Mouse (Mus musculus) lung, postnatal 0 days (tissue): ENCODE measurements around the gene Mxd4.

ENCODE experiments used
- CTCF ChIP-seq: IDR thresholded peaks from 2 replicates; pipeline ENCODE4 v1.5.1; 2016; ENCODE audit warnings: antibody characterized with exemption, mild to moderate bottlenecking
- EP300 ChIP-seq: IDR thresholded peaks from 2 replicates; pipeline ENCODE4 v1.6.1; 2016; ENCODE audit warnings: antibody characterized with exemption, mild to moderate bottlenecking, control low read depth

DNA sequence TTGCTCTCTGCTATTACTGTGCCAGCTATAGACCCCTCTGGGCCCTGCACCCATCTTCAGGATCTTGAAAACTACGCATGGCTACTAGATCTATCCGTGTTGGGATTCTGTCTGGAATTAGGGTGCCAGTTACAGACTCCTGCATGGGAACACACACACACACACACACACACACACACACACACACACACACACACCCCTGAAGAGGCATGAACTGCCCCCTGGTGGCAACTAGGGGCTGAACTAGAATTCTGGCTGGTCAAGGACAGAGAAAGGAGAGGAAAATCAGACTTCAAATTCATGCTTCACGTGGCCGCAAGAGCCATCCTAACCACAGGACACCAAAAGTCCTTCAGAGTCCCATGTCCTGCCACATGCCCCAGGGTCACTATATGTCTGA lies 4.3 kb upstream of the Mxd4 start:
- TF ChIP-seq CTCF (peak; percentile 84), EP300 (no peak)
